Mouse (Mus musculus): ENCODE data around the gene Ifi211.
A peak's percentile ranks its signal among the peaks of the same experiment; 100 is the strongest.
"Not testable (repeated sequence)": the region's sequence is repeated elsewhere in the genome, so short reads cannot be mapped to it uniquely, and the experiment has no call there.

The Ifi211 gene

DNA sequence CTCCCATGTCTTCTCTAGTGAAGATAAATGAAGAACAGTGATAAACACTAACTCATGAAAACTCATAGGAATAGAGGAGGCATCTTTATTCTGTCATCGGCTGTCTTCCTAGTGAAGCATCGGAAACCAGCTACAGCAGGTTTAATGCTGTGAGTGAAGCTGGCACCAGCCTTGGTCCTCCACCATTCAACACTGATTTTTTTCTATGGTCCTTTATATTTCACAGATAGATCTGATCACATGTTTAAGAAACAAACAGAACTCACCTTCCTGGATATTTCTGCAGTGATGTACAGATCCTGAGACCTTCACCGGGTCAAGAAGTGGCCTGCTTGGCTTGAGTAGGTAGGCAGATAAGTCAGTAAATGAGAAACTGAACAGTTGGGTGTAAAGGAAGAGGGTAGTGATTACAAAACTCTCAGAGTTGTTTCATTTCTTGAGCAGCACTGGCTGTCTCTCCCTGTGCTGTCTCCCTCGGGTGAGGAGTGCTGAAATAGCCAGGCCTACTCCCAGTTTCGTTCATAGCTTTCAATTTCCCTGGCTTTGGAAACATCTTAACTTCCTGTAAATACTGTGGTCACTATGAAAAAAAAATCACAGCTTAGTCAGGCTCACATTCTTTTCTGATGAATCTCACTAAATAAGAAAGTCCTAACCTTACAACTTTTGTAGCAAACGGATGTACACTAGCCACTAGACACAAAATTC is at the start of gene Ifi211:
TSS of gene Ifi211 (minus strand) at position 499 of the 708 bp plus-strand sequence.
- DNase-seq (ENCODE audit: low read depth in 2 of 2, low spot score in 2 of 2) = not testable (repeated sequence)

DNA sequence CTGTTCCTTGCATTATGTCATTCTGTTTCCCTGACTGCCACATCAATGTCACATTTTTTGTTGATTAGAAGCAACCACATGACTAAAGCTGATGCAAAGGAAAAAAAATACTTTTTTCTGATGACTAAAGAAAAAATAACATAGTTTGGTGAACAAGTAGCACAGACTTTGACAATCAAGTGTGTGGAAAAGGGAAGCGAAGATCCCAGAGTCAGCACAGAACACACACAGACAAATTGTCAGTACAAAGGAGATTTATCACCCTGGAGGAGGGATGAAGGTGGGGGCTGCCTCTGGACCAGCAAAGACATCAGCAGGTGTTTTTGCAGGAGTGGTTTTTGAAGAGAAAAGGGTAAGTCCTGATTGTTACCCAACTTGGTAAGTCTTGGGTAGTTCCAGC is 48.6 kb upstream of the Ifi211 start:
- not testable (repeated sequence) for DNase-seq (ENCODE audit: low read depth in 2 of 2, low spot score in 2 of 2)

DNA sequence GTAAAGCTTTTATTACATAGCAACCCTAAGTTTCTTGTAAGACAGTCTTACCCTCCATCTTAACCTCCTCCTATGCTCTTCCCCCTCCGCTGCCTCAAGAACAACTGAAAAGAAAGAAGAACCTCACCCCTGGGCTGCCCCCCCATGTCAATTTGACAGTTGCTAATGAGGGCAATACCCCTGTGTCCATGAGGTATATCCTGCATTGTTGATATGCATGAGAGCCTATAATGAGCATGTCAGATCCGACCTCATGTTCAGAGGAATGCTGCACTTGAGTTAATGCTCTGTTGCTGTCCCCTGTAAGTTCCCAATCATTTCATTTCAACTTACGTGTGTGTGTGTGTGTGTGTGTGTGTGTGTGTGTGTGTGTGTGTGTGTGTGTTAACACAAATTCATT is 47.2 kb upstream of the Ifi211 start:
- DNase-seq (ENCODE audit: low read depth in 2 of 2, low spot score in 2 of 2) = not testable (repeated sequence)

DNA sequence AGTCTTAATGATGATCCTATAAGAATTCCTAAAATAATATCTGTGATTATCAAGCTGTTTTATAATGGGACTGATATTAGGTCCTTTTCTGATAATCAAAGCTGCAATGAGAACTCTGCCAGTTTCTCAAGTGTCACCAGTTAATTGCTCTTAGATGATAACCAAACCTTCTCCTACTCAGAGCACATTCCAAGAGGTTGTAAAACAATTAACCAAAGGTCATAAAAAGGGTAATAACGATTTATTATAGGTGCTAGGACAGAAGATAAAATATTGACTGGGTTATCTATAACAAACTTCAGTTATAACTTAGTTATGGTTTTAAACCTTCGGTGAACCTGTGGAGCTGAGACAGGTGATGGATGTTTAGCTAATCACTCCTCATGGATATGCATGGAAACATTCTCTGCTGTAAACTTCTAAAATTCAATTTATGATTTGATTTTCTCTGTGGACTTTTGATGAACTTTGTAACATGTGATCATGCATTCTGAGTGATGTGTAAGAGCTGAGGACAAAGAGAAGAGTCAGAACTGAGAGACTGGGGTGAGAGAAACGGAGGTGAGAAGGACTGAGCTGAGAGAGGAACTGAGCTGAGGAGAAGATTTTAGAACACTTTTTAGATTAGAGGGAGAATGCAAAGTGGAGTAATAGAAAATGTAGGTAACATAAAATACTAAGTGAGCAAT is 43.1 kb upstream of the Ifi211 start:
- not testable (repeated sequence) for DNase-seq (ENCODE audit: low read depth in 2 of 2, low spot score in 2 of 2)

DNA sequence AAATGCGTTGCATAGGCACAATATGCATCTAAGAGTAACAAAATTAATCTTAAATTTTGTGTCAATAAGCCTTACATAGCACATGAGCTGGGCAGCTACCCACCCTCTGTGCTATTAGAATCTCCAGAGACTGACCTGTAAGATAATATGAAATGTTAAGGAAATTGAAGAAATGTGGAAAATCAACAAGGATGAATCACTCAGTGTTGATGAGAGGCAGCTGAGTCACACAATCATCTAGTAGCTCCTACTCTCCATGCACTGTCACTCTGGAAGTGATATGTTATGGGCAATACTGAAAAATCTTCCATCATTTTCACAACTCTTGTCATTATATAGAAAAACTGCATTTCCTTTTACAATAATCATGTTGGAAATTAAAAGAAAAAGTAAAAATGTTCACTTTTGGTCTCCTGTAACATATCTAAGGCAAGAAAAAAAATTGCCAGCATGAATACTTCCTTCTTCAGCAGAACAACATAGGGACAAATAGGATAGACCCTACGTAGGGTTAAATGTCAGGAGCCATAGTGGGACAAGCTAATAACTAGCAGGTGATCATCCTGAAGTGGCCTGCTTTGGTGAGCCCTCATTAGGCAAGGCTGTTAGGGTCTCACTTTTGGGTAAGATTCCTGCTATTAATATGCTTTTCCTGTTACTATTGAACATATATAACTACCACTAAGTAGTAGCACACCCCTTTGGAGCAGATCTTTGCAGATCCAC is 42.4 kb upstream of the Ifi211 start:
- DNase-seq (ENCODE audit: low read depth in 2 of 2, low spot score in 2 of 2) = no peak

DNA sequence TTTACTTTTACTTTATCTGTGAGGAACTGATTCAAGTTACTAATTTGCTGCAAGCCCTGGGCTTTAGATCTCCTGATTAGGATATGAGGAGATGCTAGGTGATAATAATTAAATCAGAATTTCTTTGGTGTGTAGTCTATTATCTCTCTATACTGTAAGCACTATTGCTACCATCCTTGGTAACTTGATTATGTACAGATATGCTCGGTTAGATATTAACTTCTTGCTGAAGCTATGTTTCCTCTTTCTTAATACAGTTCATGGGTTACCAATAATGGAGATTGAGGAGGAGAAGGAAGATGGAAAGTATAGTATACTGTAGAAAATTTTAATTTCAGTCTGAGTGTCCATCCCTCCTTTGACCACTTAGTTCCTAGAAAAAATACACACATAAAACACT is 40.7 kb upstream of the Ifi211 start:
- DNase-seq (ENCODE audit: low read depth in 2 of 2, low spot score in 2 of 2) = no peak

DNA sequence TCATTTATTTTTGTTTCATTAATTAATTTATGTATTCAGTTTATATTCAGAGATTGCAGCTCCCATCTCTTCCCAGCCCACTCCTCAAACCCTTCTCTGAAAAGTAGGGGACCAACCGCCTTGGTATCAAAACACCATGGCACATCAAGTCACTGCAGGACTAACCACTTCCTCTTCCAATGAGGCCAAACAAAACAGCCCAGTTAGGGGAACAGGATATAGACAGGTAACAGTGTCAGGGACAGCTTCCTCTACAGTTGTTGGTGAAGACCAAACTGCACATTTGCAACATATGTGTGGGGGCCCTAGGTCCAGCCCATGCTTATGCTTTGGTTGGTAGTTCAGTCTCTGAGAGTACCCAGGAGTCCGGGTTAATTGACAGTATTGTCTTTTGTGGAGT is 36.2 kb upstream of the Ifi211 start:
- DNase-seq (ENCODE audit: low read depth in 2 of 2, low spot score in 2 of 2) = peak in 1 of 2 experiments; percentile 16

DNA sequence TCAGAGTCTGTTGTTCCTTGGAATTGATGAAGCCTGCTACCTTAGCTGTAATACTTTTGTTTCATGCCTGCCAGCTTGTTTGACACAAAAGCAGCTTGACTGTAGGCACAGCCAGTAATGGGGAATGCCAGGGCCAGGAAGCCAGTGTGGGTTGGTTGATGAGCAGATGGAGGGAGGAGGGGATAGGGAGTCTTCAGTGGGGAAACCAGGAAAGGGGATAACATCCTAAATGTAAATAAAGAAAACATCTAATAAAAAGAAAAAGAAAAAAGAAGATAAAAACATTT is 29.9 kb upstream of the Ifi211 start:
- DNase-seq (ENCODE audit: low read depth in 2 of 2, low spot score in 2 of 2) = not testable (repeated sequence)

DNA sequence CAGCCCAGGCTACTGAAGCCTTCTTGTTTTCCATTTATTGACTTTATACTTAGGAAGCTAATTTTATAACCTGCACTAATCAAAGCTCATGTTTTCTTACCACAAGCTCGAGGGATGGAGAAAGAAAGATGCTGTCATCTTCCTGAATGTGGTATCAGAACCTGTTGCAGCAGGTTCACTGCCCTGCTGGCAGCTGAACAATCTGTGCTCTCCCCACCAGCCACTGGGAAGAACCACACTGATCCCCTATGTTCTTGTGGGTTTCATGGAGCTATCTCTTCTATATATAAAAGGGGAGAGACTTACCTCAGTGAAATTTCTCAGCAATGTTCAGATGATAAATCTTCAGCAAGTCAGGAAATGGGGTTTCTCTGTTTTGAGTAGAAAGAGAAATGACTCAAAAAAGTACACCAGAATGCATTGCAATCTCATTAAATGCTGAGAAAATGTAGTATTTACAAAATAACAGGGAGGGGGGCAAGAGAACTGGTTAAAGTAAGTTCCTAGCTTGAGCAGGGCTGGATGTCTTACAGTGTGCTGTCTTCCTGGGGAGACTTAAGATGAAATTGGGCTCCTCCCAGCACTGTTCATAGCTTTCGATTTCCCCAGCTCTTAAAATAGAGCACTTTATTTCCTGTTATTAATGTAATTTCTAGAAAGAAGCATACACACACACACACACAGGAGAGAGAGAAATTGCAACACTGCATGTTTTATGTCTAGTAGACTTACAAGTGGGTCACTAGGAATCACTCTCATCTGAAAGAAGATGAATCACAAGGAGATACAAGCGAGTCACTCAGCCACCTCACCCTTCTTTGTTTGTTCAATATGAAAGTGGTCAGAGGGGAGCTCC is 29.3 kb upstream of the Ifi211 start, which contains the start of the genes Mndal and Ifi203:
TSS of gene Mndal (minus strand) at position 568 of the 856 bp plus-strand sequence.
TSS of gene Ifi203 (minus strand) at position 749 of the 856 bp plus-strand sequence.
- peak in 1 of 2 experiments; percentile 7 for DNase-seq (ENCODE audit: low read depth in 2 of 2, low spot score in 2 of 2)

DNA sequence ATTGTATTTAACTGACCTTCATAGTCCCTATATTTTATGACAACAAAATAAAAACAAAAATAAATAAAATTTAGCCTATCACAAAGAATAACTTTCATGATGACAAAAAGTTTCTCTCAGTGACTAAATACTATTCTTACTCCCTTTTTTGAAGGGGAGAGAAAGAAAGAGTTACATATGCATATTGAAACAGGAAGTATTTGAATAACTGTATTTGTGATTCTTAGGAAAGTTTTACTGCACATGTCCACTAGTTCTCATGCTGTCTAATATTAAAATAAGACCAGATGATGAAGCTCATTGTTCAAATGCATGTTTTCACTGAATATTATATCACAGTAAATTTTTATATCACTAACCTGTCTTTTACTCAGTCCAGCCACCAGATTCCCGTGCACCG is 28.7 kb upstream of the Ifi211 start:
- DNase-seq (ENCODE audit: low read depth in 2 of 2, low spot score in 2 of 2) = not testable (repeated sequence)

DNA sequence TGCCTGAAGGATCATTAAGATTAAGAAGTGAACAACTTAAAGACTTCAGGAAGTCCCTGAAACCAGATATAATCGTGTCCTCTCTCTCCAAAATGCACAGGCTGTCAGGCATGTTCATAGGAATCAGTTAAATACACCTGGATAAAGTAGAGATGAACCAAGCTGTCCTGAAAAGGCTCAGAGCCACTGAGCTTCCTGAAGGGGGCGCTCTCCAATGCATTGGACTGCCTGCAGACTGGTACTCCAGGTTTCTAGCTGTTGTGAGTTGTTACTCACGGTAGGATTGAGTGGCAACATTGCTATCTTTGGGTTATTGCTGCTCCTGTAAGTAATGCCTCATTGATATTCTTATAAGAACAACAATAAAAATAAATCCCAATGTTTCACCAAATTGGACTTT is 6.4 kb upstream of the Ifi211 start:
- not testable (repeated sequence) for DNase-seq (ENCODE audit: low read depth in 2 of 2, low spot score in 2 of 2)

DNA sequence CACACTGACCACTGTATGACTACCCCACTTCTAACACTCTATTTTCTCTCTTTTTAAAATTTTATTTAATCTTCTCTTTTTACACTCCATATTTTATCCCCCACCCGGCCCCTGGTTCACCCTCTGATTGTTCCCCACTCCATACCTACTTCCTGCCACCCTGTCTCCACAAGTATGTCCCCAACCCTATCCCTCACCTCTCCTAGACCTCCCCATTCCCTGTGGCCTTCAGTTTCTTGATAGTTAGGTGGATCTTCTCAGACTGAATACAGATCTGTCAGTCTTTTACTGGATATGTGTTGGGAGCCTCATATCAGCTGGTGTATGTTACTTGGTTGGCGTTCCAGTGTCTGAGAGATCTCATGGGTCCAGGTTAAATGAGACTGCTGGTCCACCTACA is 1.7 kb upstream of the Ifi211 start:
- no peak for DNase-seq (ENCODE audit: low read depth in 2 of 2, low spot score in 2 of 2)

DNA sequence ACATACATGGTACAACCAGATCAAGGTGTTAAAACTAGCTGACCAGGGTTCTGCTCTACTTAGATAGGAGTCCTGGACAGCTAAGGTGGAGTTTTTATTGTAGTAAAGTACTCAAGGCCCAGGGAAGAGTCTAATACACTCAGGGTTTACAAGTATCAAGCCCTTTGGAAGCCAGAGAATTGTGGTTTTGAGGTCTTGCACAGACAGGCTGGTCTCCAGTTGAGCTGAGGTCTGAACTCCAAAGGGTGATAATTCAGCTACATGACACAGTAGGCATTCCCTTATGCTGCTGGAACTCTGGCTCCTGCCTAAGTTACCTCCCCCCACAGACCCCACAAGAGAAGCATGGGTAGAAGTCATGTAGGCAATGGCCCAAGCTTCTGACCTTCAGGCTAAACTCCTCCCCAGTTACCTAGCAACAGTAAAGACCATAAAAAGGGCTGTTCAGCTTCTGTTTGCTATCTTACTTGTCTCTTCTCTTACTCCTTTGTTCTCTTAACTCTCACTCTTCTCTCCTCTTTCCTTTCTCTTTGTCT is 478 bp upstream of the Ifi211 start:
- not testable (repeated sequence) for DNase-seq (ENCODE audit: low read depth in 2 of 2, low spot score in 2 of 2)

DNA sequence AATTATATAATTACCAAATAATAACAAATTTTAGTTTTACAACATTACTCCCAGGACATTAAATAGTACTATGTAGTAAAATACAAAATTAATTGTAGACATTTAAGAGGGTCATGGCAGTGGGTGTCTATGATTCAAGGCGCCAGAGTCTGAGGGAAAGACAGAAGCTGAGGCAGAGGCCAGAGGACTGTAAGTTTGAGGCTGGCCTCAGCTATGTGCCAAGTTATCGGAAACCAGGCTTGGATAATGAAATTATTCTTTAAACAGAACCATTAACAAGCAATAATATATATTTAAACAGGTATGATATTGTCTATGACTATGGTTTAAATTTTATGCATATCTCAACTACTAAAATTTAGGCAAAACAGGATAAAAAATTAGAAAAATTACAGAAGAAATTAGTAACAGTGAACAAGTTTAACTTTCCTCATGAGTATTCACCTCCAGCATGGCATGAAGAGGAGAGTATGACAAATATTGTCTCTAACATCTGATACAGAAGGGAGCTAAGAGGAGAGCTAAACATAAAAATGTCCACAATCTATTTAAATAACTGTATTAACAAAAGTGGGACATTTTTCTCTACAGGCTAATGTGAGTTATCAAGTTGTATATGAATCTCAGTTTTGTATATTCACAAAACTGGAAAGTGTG is 910 bp downstream of the Ifi211 start:
- DNase-seq (ENCODE audit: low read depth in 2 of 2, low spot score in 2 of 2) = no peak

DNA sequence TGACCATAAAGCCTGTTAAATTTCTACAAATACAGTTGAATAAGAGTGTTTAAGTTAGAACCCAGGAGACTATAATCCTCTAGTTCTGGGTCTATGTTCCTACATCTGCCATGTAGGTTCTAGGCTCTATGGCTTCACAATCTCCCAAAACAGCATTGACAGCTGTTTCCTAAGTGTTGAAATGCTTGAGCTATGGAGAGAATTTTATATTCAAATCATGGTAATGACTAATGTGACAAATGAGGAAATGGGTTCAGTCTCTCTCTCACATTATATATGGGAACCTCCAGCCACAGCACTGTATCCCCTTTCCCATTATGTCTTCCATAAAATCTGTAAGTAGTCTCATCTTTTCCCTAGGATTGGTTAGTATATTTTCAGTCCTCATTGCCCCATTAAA is 4.5 kb downstream of the Ifi211 start:
- not testable (repeated sequence) for DNase-seq (ENCODE audit: low read depth in 2 of 2, low spot score in 2 of 2)

DNA sequence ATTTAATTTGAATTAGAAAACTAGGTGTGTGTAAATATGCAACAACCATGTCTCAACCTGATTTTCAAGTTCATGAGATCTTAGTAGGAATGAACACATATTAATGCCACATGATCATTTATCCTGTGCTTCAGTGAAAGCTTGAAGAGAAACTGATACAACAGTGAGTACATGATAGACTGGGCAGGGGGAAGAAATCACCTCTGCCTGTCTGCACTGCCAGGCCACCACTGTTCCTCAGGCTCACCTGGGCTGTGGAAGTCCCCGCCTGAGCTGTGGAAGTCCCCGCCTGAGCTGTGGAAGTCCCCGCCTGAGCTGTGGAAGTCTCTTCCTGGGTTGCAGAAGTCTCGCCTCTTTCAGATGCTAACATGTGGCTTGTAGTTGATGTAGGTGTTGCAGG is 7.0 kb downstream of the Ifi211 start:
- DNase-seq (ENCODE audit: low read depth in 2 of 2, low spot score in 2 of 2) = not testable (repeated sequence)

DNA sequence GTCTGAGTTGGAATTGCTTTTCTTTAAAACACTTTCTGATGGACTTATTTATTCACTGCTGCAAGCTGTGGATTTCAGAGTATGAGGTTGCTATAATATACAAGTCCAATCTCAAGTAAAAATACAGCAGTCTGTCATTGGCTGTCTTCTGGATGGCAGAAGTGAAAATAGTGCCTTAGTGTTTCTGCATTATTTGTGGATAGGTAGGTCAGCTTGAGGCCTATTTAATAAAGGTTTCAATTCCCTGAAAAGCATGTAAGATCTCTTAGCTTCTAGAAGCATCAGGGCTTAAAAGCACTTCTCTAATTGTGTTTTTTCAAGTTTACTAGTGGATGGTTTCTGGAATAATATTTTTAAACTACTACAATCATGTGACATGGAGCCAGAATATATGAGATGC is 23.1 kb downstream of the Ifi211 start:
- DNase-seq (ENCODE audit: low read depth in 2 of 2, low spot score in 2 of 2) = not testable (repeated sequence)

DNA sequence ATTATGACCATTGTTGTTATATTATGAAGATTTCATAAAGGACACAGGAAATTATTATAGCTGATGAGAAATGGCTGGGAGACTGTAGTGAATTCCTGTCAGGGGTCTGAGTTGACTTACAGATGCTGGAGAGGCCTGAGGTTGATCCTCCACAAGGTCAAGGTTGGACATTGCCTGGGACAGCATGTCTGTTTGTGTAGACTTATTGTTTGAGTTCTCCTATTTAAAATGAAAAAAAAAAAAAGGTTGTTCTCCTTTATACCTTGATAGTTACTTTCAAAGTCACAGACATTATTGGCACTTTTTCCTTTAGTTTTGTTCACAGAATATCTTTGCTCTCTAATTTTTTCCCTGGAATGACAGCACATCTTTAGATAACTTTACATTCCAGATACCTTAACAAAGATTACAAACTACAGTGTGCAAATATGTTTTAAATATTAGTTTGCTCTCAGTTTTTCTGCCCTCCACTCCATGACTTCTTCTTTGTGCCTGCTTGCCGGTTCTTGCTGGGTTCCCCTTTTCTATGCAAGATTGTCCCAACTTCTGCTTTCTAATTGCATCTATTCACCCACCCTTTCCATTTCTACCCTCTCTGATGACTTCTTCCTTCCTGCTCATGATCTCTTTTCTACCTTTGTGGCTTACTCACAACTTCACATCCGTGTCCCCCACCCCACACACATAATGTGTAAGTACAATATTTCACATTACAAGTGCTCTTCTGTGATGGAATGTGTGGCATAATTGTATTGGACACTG is 25.6 kb downstream of the Ifi211 start:
- DNase-seq (ENCODE audit: low read depth in 2 of 2, low spot score in 2 of 2) = not testable (repeated sequence)

DNA sequence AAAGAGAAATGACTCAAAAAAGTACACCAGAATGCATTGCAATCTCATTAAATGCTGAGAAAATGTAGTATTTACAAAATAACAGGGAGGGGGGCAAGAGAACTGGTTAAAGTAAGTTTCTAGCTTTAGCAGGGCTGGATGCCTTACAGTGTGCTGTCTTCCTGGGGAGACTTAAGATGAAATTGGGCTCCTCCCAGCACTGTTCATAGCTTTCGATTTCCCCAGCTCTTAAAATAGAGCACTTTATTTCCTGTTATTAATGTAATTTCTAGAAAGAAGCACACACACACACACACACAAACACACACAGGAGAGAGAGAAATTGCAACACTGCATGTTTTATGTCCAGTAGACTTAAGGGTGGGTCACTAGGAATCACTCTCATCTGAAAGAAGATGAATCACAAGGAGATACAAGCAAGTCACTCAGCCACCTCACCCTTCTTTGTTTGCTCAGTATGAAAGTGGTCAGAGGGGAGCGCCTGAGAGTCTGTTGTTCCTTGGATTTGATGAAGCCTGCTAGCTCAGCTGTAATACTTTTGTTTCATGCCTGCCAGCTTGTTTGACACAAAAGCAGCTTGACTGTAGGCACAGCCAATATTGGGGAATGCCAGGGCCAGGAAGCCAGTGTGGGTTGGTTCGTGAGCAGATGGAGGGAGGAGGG is 32.7 kb downstream of the Ifi211 start:
- DNase-seq (ENCODE audit: low read depth in 2 of 2, low spot score in 2 of 2) = peak in 1 of 2 experiments; percentile 12

Measured in CD8-positive naive resting alpha-beta T cell, adult 2 months (primary cell).